Mouse (Mus musculus) bone marrow, adult 2 months (tissue): Measurements from ENCODE around the gene 1600014C10Rik.

Source experiments
- CTCF ChIP-seq: fragments of 200-500 bp; IDR thresholded peaks from 2 replicates; pipeline ENCODE4 v1.5.1; 2011; ENCODE audit warnings: low read length, control low read depth; ENCODE audit not compliant: control insufficient read depth, insufficient read depth
- POLR2A ChIP-seq: fragments of 200-500 bp; IDR thresholded peaks from 2 replicates; pipeline ENCODE4 v1.6.1; 2011; ENCODE audit warnings: low read depth, mild to moderate bottlenecking, control low read depth, low read length, borderline replicate concordance; ENCODE audit not compliant: control insufficient read depth

DNA sequence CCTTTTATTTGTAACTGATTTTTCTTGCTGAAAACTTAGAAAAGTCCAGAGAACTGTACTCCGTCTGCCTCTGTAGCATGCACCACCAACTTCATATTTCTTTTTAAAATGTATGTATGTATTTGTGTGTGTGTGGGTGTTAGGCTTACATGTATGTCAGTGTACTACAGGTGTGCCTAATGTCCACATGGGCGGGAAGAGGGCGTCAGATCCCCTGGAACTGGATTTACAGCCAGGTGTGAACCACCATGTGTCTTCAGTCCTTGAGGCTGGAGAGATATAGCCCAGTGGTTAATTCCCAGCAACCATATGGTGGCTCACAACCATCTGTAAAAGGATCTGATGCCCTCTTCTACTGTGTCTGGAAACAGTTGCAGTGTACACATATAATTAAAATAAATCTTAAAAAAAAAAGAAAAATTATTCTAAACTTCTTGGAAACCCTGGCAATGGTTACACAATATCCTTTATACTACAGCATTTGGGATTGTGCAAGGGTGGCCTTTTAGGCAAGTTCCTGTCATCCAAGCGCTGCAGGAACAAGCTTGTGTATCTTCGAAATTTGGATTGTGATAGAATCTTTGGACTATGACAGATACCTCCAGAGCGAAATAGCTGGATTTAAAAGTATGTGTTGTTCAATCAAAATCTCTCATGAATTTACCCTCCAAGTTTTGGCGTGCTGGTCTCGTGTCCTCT lies 17.0 kb downstream of the 1600014C10Rik start:
- TF ChIP-seq CTCF (no peak), POLR2A (no peak)
